Mouse (Mus musculus): ENCODE results near the gene Zfp617.
"Not testable (repeated sequence)": the region's sequence is repeated elsewhere in the genome, so short reads cannot be mapped to it uniquely, and the experiment has no call there.

The Zfp617 gene

GRCm38 (mm10) chr8:71952489-71952888 is 44.1 kb downstream of the Zfp617 start:
- no peak for DNase-seq (ENCODE audit: low read depth, low spot score)

GRCm38 (mm10) chr8:71952961-71953700 is 44.7 kb downstream of the Zfp617 start:
- not testable (repeated sequence) for DNase-seq (ENCODE audit: low read depth, low spot score)

GRCm38 (mm10) chr8:71954666-71955065 is 46.2 kb downstream of the Zfp617 start:
- DNase-seq (ENCODE audit: low read depth, low spot score), result no peak

GRCm38 (mm10) chr8:71960483-71960882 is 52.0 kb downstream of the Zfp617 start:
- DNase-seq (ENCODE audit: low read depth, low spot score), result no peak

- DNase-seq (ENCODE audit: low read depth, low spot score), result no peak
Observed at GRCm38 (mm10) chr8:71961796-71962195, 53.4 kb downstream of the Zfp617 start.

GRCm38 (mm10) chr8:71964051-71964450 is 55.6 kb downstream of the Zfp617 start:
- no peak for DNase-seq (ENCODE audit: low read depth, low spot score)

- DNase-seq (ENCODE audit: low read depth, low spot score), result no peak
Observed at GRCm38 (mm10) chr8:71965166-71965565, 56.7 kb downstream of the Zfp617 start.

- DNase-seq (ENCODE audit: low read depth, low spot score), result no peak
Observed at GRCm38 (mm10) chr8:71966411-71966810, 58.0 kb downstream of the Zfp617 start.

GRCm38 (mm10) chr8:71967261-71967660 is 58.8 kb downstream of the Zfp617 start:
- DNase-seq (ENCODE audit: low read depth, low spot score), result no peak

GRCm38 (mm10) chr8:71968100-71968499 is 59.7 kb downstream of the Zfp617 start:
- no peak for DNase-seq (ENCODE audit: low read depth, low spot score)

- DNase-seq (ENCODE audit: low read depth, low spot score), result no peak
Observed at GRCm38 (mm10) chr8:71968636-71969035, 60.2 kb downstream of the Zfp617 start.

- DNase-seq (ENCODE audit: low read depth, low spot score), result no peak
Observed at GRCm38 (mm10) chr8:71971945-71972344, 63.5 kb downstream of the Zfp617 start.

GRCm38 (mm10) chr8:71974211-71974610 is 65.8 kb downstream of the Zfp617 start:
- DNase-seq (ENCODE audit: low read depth, low spot score), result no peak

- no peak for DNase-seq (ENCODE audit: low read depth, low spot score)
Observed at GRCm38 (mm10) chr8:71981032-71981431, 72.6 kb downstream of the Zfp617 start.

- no peak for DNase-seq (ENCODE audit: low read depth, low spot score)
Observed at GRCm38 (mm10) chr8:71981456-71981855, 73.0 kb downstream of the Zfp617 start.
